Mouse (Mus musculus) central nervous system, embryonic 14 days (tissue): ENCODE results near the gene Gm35549. TPM values are rescaled to one million over a fixed set of nuclear protein-coding genes. Genes with fewer than 3 reads are reported as not detected.

Experiments used
- polyA plus RNA-seq: library from polyadenylated mRNA; depleted of rRNA; stranded (reverse); fragments of >200 nt; gene quantifications from 2 replicates; pipeline ENCODE4 v1.2.3, GENCODE M21; 2012; rRNA removed

Gm35549 gene
- polyA plus RNA-seq: not detected in 2 replicates

GRCm38 (mm10) chr9:122843760-122844159 lies at the start of gene Gm35549:
Gm35549 (minus strand) TSS chr9:122844035.

GRCm38 (mm10) chr9:122885385-122885784 lies 41.5 kb upstream of the Gm35549 start, which contains the start of gene Zkscan7:
Zkscan7 (plus strand) TSS chr9:122885685.

GRCm38 (mm10) chr9:122865697-122866166 lies 21.9 kb upstream of the Gm35549 start, which contains the start of gene Zfp445:
Zfp445 (minus strand) TSS chr9:122866006.

GRCm38 (mm10) chr9:122805053-122805844 lies 38.6 kb downstream of the Gm35549 start, which contains the start of gene Tcaim:
Tcaim (plus strand) TSS chr9:122805539.

Other genes starting within 250 kb of the Gm35549 start
- gene Topaz1, start 96.7 kb downstream of the Gm35549 start, polyA plus RNA-seq: not detected in 2 replicates
- gene Tcaim, start 38.5 kb downstream of the Gm35549 start, polyA plus RNA-seq: 5.8 and 6.1 TPM in 2 replicates
- 187 and 190 TPM in 2 replicates for gene Zfp445, start 22.0 kb upstream of the Gm35549 start, polyA plus RNA-seq
- 7.5 and 8.8 TPM in 2 replicates for gene Zkscan7, start 41.6 kb upstream of the Gm35549 start, polyA plus RNA-seq
- 14.2 and 15.0 TPM in 2 replicates for gene Zfp105, start 79.0 kb upstream of the Gm35549 start, polyA plus RNA-seq
- gene 1110059G10Rik, start 107.0 kb upstream of the Gm35549 start, polyA plus RNA-seq: 19.4 and 20.4 TPM in 2 replicates
- gene Kif15, start 107.0 kb upstream of the Gm35549 start, polyA plus RNA-seq: 26.2 and 30.5 TPM in 2 replicates
- 16.9 and 18.3 TPM in 2 replicates for gene Tmem42, start 177.3 kb upstream of the Gm35549 start, polyA plus RNA-seq
- 0.45 and 0.52 TPM in 2 replicates for gene Tgm4, start 190.7 kb upstream of the Gm35549 start, polyA plus RNA-seq